Mouse (Mus musculus): ENCODE data around the gene Sac3d1.
"Not testable (repeated sequence)": the region's sequence is repeated elsewhere in the genome, so short reads cannot be mapped to it uniquely, and the experiment has no call there.

Sac3d1 gene

DNA sequence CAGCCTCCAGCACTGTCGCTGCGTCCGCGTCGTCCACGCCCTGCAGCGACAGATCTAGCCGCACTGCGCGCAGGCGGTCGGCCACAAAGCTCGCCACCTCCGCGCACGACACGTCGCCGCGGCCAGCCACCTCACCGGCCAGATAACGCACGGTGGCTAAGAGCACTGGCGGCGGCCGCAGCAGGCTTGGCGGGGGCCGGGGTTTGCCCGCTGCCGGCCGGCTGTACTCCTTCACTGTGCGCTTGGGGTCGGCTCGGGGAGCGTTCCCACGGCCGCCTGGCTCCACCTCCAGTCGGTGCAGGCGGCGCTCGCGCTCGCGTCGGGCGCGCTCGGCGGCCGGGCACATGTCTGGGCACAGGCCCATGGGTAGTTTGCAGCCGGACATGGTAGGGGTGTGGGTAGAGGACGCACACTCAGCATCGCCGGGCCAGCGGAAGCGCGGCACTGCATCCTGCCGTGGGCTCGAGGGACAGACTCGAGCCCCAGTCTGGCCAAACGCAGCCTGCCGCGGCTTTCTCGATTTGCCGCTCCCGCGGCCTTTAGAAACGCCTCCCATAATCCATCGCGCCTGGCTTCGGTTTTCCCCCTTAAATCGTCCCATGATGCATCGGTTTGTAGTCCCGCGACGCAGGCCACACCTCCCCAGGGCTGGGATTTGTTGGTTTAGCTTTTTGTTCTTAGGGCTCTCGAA, at the start of gene Sac3d1:
Sac3d1 (minus strand) TSS at position 665 of the 691 bp plus-strand sequence.
- DNase-seq (ENCODE audit: low read depth, low spot score) = peak; percentile 93

DNA sequence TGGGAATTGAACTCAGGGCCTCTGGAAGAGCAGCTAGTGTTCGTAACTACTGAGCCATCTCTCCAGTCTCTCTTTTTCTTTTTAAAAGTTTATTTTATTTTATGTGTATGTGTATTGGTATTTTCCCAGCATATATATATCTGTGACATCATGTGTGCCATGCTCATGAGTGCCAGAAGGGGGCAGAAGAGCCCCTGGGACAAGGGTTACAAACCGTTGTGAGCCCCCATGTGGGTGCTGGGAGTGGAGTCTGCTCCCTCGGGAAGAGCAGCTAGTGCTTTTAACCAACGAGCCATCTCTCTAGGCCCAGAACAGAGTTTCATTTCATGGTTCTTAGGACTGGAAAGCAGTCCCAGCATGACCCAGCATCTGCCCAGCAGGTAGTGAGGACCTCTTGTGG, 48.3 kb upstream of the Sac3d1 start:
- DNase-seq (ENCODE audit: low read depth, low spot score) = peak; percentile 9

DNA sequence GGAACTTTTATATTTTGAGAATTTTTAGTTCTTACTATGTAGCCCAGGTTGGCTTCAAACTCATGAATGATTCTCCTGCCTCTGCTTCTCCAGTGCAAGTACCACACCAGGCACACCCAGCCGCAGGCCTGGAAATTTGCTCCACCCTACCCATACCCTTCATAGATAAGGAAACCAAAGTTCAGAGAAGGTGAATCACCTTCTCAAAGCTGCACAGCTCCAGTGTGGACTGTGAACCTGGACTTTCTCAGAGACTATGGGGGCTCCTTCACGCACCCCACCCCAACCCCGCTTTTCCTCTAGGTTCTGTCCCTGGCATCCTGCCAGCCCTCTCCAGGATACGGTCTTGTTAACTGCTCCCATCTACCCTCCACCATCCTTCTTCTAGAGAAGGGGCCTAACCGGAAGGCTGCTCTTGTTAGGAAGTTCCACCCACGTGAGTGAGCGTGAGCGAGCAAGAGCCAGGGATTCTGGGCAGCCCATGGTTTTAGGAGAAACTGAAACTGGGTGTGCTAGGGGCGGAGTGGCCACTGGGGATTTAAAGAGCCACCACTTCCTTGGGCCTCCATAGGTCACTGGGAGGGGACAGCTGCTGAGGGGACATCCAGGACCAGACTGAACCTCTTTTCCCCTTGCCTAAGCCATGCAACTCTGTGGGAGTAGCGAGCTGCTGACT, 45.6 kb upstream of the Sac3d1 start:
- DNase-seq (ENCODE audit: low read depth, low spot score) = no peak

DNA sequence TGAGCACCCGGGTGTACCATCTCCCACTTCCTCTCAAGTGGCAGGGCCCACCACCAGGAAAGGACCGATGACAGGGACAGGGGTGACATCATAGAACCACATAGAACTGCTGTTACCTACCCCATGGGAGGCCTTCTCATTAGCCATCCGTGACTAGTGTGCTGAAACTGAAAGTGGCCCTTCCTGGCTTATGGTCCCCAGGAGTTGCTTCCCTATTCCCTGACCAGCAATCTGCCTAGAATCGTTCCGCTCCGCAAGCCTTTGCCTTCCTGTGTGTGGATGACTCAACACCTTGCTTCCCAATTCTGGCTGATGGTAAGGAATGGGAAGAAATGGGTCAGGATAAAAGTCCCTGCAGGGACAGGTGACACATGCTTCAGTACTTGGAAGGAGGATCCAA, 38.8 kb upstream of the Sac3d1 start:
- DNase-seq (ENCODE audit: low read depth, low spot score) = no peak

DNA sequence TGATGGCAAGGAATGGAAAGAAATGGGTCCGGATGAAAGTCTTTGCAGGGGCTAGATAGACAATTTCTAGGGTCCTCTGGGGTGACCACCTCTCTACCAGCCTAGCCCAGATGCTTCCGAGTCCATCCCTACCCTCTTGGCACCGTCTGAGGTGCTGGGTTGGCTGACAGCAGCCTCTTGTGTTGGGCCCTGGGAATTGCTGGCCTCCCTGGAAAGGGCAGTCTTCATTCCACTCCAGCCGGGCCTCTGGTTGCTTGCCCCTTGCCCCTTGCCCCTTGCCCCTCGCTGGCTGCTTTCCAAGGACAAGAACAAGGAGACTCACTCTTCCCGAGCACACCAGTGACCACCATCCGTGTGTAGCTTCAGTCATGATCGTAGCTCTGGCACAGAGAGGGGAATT, 37.9 kb upstream of the Sac3d1 start:
- no peak for DNase-seq (ENCODE audit: low read depth, low spot score)

DNA sequence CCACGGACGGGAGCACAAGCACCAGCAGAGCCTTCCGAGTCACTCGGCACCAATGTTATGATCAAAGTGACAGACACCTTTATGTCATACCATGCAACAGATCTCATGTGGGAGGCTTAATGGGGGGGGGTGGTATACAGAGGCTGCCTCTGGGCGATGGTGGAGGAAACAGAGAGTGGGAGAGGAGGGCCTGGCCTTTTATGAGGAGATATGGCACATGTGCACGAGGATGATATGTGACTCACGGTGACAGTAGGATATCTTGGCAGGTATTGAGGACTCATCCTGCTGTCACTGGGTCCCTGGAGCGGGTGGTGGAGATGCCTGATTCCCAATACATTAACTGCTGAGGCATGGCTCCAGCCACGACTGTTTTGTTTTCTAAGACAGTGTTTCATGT, 36.7 kb upstream of the Sac3d1 start:
- no peak for DNase-seq (ENCODE audit: low read depth, low spot score)

DNA sequence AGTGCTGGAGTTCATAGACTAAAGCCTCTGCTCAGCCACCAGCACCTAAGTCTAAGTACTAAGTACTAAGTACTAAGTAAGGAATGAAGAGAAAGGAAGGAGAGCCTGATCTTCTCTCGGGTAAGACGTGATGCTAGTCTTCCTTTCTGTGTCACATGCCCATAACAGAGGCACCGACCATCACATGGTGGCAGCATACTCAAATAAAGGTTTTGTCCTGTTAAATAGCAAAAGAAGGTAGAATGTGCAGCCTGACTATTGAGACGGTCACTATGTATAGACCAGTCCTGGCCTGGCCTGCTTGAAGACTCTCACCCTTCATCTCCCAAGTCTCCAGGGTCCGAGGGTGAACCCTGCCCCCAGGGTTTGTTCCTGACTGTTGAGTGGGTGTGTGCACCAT, 26.4 kb upstream of the Sac3d1 start:
- DNase-seq (ENCODE audit: low read depth, low spot score) = no peak

DNA sequence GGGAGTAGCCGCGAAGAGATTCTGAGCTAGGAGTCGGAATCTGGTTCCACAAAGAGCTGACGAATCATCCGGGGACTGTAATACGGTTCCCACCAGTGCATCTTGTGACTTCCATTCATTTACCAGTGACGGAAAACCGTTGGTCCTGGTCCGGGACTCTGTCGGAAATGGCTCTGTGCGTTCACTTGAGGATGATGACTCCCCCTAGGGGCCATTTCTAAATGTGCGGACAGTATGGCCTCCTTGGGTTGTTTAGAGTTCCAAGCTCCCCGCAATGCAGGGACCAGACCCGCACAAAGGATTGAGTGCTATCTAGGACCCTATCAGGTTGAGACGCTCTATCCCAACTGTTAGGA, 22.9 kb upstream of the Sac3d1 start, which contains the start of gene Arl2:
Arl2 (minus strand) TSS at position 155 of the 356 bp plus-strand sequence.
- peak; percentile 91 for DNase-seq (ENCODE audit: low read depth, low spot score)

DNA sequence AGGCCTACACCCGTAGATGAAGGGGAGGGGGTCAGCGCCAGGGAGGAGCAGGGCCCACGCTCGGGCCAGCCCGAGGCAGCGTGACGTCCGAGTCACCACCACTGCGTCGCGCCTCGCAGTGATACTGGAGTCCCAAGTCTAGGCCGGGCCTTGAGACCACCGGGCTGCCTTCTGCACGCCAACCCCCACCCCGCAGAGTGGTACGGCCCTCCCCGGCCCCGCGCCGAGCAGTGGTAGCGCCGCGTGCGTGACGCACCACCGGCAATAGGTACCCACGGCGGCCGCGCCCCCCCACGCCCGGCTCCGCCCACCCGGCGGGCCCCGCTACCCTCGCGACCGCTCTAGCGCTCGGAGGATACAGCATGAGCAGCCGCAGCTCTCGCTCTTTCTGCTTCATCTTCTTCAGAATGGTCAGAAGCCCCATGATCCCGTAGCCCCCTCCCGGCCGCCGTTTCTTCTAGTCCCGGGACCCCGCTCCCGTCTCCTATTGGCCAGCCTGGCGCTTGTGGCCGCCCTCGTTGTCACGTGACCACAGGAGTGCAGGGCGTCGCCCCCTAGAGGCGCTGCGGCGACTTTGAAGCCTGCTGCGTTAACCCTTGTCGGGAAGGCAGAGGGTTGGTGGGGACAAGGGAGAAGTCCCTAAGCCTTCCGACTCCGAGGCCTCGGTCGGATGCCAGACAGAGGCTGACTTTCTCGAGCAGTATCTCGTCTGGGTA, 22.4 kb upstream of the Sac3d1 start, which contains the start of gene Batf2:
Batf2 (plus strand) TSS at position 306 of the 716 bp plus-strand sequence.
- peak; percentile 97 for DNase-seq (ENCODE audit: low read depth, low spot score)

DNA sequence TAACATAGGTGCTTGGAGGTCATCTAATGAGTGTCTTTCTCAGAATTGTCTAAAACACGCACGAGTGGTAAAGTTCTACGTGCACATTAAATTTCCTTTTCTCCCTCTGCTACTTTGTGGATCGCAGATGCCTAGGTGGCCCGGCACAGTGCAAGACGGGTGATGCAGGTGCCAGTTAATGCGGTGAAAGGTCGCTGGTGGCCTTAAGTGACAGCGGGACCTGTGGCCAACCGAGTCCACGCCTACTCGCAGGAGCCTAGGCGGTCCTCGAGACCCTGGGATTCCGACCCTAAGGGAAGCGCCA, 21.9 kb upstream of the Sac3d1 start:
- DNase-seq (ENCODE audit: low read depth, low spot score) = no peak

DNA sequence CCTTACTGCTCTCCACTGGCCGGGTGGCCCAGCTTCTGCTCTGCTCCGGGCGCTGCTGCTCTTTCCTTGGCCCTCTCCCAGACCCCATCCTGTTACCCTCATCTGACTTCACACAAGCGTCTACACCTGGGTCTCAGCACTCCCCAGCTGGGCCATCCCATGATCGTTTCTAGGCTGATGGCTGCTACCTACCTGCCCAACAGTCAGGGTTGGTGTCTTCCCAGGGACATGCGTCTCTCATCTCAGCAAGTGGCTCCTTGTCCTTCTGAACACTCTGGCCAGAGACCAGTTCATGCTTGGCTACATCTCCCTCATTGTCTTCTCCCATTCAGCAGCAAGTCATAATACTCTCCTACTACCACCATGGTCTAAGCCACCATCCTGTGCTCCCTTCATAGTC, 21.3 kb upstream of the Sac3d1 start:
- no peak for DNase-seq (ENCODE audit: low read depth, low spot score)

DNA sequence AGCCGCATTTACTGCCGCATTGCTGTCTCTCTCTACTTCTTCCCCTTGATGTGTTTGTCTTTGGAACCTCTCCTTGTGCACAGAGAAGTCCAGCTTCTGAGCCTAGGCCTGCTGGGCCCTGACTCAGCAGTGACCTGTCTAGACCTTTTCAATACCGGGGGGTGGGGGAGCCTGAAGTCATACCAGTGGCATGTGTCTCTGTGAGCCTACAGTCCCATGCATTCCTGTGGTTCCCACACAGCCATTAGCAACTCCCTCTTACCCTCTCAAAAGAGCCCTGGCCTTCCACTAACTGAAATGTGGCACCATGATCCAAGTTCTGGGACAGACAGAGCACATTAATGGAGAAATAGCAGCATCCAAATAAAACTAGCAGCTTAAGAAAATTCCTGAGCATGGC, 17.9 kb upstream of the Sac3d1 start:
- DNase-seq (ENCODE audit: low read depth, low spot score) = no peak

DNA sequence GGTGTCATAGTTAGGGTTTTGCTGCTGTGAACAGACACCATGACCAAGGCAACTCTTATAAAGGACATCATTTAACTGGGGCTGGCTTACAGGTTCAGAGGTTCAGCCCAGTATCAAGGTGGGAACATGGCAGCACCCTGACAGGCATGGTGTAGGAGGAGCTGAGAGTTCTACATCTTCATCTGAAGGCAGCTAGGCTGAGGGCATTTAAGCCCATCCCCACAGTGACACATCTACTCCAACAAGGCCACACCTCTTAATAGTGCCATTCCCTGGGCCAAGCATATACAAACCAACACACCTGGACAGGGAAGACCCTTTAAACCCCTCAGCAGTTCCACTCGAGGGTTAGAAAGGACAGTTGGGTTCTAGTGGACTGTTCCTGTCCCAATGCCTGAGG, 14.7 kb upstream of the Sac3d1 start:
- DNase-seq (ENCODE audit: low read depth, low spot score) = not testable (repeated sequence)

DNA sequence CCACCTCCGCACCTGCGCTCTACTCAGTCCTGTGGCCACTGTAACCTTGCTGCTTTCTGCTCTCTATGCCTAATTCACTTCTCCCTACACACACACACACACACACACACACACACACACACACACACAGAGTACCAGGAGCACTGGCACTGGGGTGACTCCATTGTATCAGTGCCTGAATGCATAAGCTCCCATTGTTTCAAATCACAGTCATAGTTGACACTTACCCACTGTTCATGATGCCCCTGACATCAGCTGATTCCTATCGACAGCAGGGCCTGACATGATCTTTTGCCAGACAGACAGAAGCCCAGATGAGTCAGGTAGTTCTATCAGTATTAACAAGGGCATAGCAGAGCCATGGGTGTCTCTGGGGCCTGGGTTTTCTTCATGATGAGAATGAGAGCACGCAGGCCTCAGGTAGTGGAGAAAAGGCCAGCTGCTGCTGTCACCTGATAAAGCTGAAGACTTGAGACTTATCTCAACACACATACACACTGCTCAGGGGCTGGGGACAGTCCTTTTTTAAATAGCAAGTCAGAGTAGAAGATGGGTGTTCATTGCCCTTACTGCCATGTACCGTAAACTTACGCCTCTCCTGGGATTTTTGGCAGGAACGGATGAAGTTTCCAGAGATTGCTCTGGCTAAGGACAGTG, 13.8 kb upstream of the Sac3d1 start:
- no peak for DNase-seq (ENCODE audit: low read depth, low spot score)

DNA sequence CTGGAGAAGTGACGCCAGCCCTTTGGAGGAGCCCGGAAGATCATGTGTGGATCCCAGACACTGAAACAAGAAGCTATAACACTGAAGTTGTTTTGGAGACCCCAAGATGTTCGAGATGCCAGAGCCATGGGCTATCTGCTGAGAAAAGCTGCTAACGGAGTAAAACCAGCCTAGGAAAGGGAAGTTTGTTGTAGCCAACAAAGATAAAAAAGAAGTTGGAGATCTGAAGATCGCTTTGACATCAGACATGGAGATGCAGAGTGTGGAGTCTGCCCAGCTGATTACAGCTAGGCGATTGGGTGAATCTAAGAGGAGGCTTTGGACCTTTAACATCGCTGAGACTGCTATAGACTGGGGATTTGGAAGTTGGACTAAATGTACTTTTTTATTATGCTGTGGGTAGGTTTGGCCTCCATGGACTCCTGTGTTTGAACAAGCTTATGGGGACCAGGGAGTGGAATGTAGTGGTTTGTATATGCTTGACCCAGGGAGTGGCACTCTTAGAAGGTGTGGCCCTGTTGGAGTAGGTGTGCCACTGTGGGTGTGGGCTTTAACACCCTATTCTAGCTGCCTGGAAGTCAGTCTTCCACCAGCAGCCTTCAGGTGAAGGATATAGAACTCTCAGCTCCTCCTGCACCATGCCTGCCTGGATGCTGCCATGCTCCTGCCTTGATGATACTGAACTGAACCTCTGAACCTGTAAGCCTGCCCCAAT, 12.1 kb upstream of the Sac3d1 start:
- not testable (repeated sequence) for DNase-seq (ENCODE audit: low read depth, low spot score)

DNA sequence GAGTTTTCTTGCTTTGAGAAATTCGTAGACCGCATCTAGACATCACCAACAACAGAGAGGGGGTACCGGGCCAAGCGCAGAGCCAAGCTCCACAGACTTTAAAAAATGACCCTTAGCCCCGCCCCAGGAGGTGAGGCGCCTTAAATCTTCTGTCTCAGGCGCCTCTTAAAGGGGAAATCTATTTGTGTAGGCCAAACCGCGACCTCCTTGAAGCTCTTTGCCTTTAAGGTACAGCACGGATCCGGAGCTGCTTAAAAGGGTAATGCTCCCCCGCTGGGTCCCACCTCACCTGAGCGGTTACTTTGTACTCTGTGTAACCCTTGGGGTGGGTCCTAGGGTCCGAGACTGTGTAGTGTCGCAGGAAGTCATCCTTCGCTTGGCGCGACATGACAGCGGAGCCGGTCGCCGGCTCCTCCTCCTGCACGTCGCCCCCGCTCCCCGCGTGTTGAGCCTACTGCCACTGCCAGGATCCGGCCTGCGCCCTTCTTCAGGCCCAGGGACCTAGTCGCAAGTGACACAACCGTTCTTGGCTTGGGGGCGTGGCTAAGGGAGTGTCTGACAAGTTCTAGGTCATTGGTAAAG, 9.4 kb upstream of the Sac3d1 start, which contains the start of gene Snx15:
Snx15 (minus strand) TSS at position 545 of the 582 bp plus-strand sequence.
- peak; percentile 98 for DNase-seq (ENCODE audit: low read depth, low spot score)

DNA sequence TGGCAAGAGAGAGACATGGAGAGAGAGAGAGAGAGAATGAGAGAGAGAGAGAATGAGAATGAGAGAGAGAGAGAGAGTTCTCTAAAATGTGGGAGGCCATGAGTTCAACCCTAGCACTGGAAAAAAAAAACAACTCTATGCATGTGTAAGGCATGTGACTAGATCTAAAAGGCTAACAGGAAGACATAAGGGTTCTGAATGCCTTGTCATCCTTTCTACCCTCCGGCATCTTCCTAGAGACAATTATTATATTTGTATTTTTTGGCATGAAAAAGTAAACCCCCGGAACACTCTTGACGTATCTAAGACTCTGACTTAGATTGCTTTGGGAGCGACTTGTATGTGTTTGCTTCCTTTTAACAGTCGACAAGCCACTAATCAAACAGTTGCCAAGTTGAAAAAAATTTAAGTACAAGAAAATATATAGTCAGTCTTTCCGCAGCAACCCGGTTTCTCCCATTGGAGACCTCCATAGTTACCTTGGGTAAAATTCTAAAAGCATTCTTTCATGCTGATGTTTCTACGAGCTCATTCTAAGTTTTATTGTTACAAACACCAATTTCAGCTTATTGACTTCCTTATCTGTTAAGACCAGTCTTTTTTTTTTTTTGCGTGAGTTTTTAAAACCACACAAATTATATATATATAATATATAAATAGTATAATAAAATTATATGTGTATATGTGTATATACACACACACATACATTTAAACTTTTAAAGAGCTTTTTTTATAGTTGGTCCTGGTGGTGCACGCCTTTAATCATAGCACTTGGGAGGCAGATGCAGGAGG, 8.5 kb upstream of the Sac3d1 start:
- DNase-seq (ENCODE audit: low read depth, low spot score) = no peak

DNA sequence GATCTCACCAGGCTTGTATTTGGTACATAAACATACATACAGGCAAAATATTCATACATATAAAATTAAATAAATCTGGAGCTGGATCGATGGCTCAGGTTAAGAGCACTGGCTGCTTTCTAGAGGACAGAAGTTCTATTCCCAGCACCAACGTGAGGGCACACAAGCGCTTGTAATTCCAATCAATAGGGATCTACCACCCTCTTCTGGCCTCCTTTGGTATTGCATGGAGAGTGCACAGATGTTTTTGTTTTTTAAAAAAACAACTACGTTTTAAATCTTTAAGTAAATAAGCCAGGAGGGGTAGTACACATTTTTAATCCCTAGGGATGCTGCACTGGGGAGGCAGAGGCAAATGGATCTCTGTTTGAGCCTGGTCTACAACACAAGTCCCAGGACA, 7.8 kb upstream of the Sac3d1 start:
- peak; percentile 83 for DNase-seq (ENCODE audit: low read depth, low spot score)

DNA sequence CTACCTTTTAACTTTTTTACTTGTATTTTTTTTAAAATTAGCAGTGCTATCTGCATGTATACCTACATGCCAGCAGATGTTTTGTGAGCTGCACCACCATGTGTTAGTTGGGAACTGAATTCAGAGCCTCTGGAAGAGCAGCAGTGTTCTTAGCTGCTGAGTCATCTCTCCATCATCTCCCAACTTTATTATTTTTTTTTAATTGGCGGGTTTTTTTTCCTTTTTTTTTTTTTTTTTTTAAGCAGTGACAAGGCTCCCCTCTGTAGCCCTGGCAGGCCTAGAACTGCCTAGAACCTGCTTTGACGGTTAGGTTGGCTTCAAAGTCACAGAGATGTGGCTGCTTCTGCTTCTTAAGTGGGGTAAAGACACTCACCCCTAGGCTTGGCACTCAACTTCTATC, 6.4 kb upstream of the Sac3d1 start:
- DNase-seq (ENCODE audit: low read depth, low spot score) = no peak

DNA sequence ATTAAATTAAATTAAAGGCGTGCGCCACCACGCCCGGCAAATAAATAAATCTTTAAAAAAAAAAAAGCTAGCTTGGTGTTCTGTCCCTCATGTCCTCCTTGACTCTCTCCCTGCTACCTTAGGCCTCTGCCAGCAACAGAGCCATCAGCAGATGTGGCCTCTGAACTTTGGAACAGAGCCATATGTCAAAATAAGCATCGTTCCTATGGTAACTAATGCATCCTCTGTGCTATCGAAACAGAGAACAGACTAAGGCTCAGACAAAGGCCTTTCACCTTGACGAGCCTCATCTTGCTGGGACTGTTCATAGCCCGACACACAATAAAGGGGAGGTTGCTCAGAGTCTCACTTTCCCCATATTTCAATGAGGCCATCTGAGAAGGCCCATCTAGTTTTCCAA, 4.9 kb upstream of the Sac3d1 start:
- no peak for DNase-seq (ENCODE audit: low read depth, low spot score)
